Mouse (Mus musculus) limb, embryonic 14.5 days (tissue): ENCODE data around the gene Ybx2. TPM values are rescaled to one million over a fixed set of nuclear protein-coding genes. Genes with fewer than 3 reads are reported as not detected.

ENCODE experiments used
- ATAC-seq: fragments of 200-750 bp; cut with Nextera tagmentation; 2 replicates; pipeline ENCODE4 v1.8.0; 2017; ENCODE audit warnings: low read depth, moderate number of reproducible peaks, moderate TSS enrichment; ENCODE audit not compliant: low FRiP score
- DNase-seq: peaks from one replicate; pipeline ENCODE4 v3.0.0-alpha.2; 2015; ENCODE audit warnings: low spot score
- H3K27ac ChIP-seq: fragments of 300-500 bp; sonication (generic); replicated peaks from 2 replicates; pipeline ENCODE4 v1.5.1; 2014; ENCODE audit warnings: low read depth, mild to moderate bottlenecking, low read length, moderate library complexity, mixed read lengths
- H3K27me3 ChIP-seq: fragments of 300-500 bp; sonication (generic); 2 replicates; pipeline ENCODE4 v1.6.1; 2014; ENCODE audit warnings: low read length, mixed read lengths; ENCODE audit not compliant: control insufficient read depth, insufficient read depth
- H3K36me3 ChIP-seq: fragments of 300-500 bp; sonication (generic); 2 replicates; pipeline ENCODE4 v1.6.1; 2014; ENCODE audit warnings: mild to moderate bottlenecking, low read length, moderate library complexity, mixed read lengths; ENCODE audit not compliant: control insufficient read depth, insufficient read depth
- H3K4me1 ChIP-seq: fragments of 300-500 bp; sonication (generic); 2 replicates; pipeline ENCODE4 v1.6.1; 2014; ENCODE audit warnings: antibody characterized with exemption, low read length, mixed read lengths; ENCODE audit not compliant: control insufficient read depth, insufficient read depth
- H3K4me2 ChIP-seq: fragments of 300-500 bp; sonication (generic); replicated peaks from 2 replicates; pipeline ENCODE4 v1.6.1; 2014; ENCODE audit warnings: low read depth, mild to moderate bottlenecking, low read length, moderate library complexity; ENCODE audit not compliant: severe bottlenecking
- H3K4me3 ChIP-seq: fragments of 300-500 bp; sonication (generic); replicated peaks from 2 replicates; pipeline ENCODE4 v1.5.1; 2014; ENCODE audit warnings: low read length
- H3K9ac ChIP-seq: fragments of 300-500 bp; sonication (generic); 2 replicates; pipeline ENCODE4 v1.6.1; 2014; ENCODE audit warnings: mild to moderate bottlenecking, low read depth, low read length, moderate library complexity; ENCODE audit not compliant: severe bottlenecking
- H3K9me3 ChIP-seq: fragments of 300-500 bp; sonication (generic); 2 replicates; pipeline ENCODE4 v1.6.1; 2016; ENCODE audit warnings: low read length; ENCODE audit not compliant: control insufficient read depth
- POLR2A ChIP-seq: fragments of 200-500 bp; IDR thresholded peaks from 2 replicates; pipeline ENCODE4 v1.8.0; 2012; ENCODE audit warnings: inconsistent platforms, mild to moderate bottlenecking, moderate library complexity, borderline replicate concordance; ENCODE audit not compliant: insufficient read depth, insufficient read length; ENCODE audit errors: extremely low read depth
- WGBS: fragments of 180-500 bp; shearing (Covaris S2); extraction: QIAGEN DNeasy Blood & Tissue Kit; methylation state at CpG from one replicate; pipeline ENCODE4 v1.1.7; 2014; 5-methylcytosine and 5-hydroxymethylcytosine counted together
- polyA plus RNA-seq, 2 experiments: library from polyadenylated mRNA; depleted of rRNA in 1 of 2; stranded (reverse) in 1 of 2; unstranded in 1 of 2; fragments of >200 nt; fragmentation: Nextera tagmentation in 1 of 2; extraction: Ambion mirVana in 1 of 2; gene quantifications; 2 replicates each; pipeline versions ENCODE4 v1.2.1 to v1.2.3; 2012 to 2014

Ybx2 gene
- polyA plus RNA-seq, 2 experiments: 7.2 to 70.1 TPM

DNA sequence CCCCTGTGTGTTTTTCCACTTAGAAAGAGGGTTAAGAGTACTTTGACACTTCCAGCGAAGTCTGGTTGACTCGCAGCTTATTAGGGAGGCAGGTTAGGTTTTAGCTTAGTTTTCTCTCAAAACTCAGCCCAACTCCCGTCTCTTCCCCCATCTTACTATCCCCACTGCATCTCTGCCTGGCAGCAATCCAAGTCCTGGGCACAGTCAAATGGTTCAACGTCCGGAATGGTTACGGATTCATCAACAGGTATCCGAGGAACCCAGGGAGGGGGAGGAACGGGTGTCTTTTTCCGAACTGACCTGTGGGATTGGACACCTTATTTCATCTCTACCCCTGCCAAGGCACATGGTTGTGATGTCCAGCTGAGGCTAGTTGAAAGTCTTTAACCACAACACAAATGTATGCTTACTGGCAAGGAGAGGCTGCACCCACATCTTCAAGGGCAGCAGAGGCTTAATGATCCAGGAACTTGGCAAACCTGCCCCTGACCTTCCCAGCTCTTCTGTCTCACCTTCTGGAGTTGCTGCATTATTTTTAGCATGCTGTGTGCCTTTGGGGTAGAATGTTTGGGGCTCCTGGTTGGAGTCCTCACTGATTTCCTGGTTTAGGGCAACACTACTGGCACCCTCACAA lies 1.2 kb downstream of the Ybx2 start:
- Histone ChIP-seq H3K27me3 (no peaks in the 10 kb centered on the region), H3K4me2 (peak overlapping the region; percentile 100), H3K36me3 (peaks cover under 1% of the 10 kb centered on the region), H3K4me1 (peaks cover 26% of the 10 kb centered on the region), H3K27ac (no peak overlapping the region), H3K4me3 (peak overlapping the region; percentile 65), H3K9me3 (no peaks in the 10 kb centered on the region), H3K9ac (peak overlapping the region; percentile 65; the same call in 1 of the 2 replicates)
- ATAC-seq (no peak), DNase-seq (no peak)
- WGBS: 33% methylated on average over 9 of the region's 9 CpGs
- TF ChIP-seq POLR2A: no peak

GRCm38 (mm10) chr11:69937385-69937784 lies 1.8 kb downstream of the Ybx2 start:
- DNase-seq: no peak
- Histone ChIP-seq H3K27ac (no peak overlapping the region), H3K4me2 (0 out of 2 replicates have a peak overlapping the region, but pooled peaks have one; percentile 10), H3K4me1 (peaks cover 26% of the 10 kb centered on the region), H3K4me3 (no peak overlapping the region), H3K9ac (no peak overlapping the region), H3K36me3 (peaks cover 3% of the 10 kb centered on the region), H3K9me3 (no peaks in the 10 kb centered on the region), H3K27me3 (no peaks in the 10 kb centered on the region)
- 48% methylated on average over 4 of the region's 4 CpGs for WGBS
- ATAC-seq: no peak
- TF ChIP-seq POLR2A: no peak

DNA sequence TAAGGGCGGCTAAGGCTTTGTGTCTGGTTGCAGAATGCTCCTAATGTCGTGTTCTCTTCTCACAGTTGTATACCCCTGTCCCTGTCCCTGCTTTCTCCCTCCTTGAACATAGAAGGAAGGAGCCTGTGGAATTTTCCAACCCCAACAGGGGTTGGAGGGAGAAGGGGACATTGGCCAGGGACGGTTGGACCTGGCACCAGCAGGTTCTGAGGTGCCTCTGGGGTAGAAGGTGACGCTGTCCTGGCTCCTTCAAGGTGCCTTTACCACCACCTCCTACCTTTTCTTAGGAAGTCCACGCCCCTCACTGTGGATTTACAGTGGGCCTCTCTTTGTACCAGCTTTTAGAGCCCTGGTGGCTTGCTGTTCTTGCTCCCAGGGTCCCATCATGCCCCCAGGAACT lies 2.2 kb downstream of the Ybx2 start:
- Histone ChIP-seq H3K4me3 (no peak overlapping the region), H3K27ac (no peak overlapping the region), H3K4me1 (peaks cover 26% of the 10 kb centered on the region), H3K4me2 (no peak overlapping the region), H3K9me3 (no peaks in the 10 kb centered on the region), H3K36me3 (peaks cover 6% of the 10 kb centered on the region), H3K9ac (no peak overlapping the region), H3K27me3 (no peaks in the 10 kb centered on the region)
- ATAC-seq (no peak), DNase-seq (no peak)
- WGBS: 58% methylated on average over 4 of the region's 5 CpGs
- TF ChIP-seq POLR2A: no peak

DNA sequence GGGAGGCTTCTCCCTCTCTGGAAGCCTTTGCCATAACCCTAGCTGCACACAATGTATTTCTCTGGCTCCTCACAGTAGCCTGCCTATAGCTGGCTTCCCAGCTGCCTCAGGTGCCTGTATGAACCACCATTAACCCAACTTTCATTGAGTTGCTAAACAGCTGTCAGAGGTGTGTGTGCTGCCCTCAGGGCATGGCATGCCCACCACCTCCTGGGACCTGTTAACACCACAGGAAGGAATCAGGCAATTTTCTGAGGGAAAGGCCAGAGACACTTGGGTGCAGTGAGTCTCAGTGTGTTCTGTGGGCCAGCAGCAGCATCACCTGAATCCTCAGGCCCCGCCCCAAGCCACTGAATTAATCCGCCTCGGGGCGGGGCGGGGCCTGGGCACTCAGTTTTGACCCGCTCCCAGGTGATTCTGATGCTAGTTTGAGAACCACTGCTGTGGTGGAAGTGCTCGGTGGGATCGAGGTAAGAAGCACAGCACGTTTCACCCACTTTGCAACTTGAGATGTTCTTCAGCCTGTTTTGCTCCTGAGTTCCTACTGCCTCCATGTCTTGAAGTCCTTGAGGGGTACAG lies 2.9 kb downstream of the Ybx2 start:
- Histone ChIP-seq H3K9ac (no peak overlapping the region), H3K4me2 (no peak overlapping the region), H3K4me3 (no peak overlapping the region), H3K4me1 (peaks cover 26% of the 10 kb centered on the region), H3K36me3 (peaks cover 12% of the 10 kb centered on the region), H3K27me3 (no peaks in the 10 kb centered on the region), H3K27ac (no peak overlapping the region), H3K9me3 (no peaks in the 10 kb centered on the region)
- WGBS: 26% methylated on average over 9 of the region's 9 CpGs
- TF ChIP-seq POLR2A: no peak
- no peak for DNase-seq
- no peak for ATAC-seq

DNA sequence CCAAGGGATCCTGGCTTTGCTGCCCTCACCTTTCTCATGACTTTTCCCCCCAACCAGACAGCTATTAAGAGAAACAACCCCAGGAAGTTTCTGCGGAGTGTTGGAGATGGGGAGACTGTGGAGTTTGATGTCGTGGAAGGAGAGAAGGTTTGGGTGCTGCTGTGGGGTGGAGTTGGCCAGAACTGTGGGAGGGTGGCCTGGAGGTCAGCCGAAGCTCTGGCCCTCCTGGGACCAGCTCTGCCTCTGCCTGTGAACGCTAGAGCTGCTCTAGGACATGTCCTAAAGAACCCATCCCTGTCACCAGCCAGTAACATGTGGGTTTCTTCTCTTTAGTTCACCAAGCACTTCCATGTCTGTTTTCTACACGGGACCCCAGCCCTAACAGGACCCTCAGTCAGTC lies 3.6 kb downstream of the Ybx2 start:
- ATAC-seq (no peak), DNase-seq (no peak)
- H3K9ac ChIP-seq: no peak overlapping the region
- no peak overlapping the region for H3K4me3 ChIP-seq
- TF ChIP-seq POLR2A: no peak
- no peak overlapping the region for H3K4me2 ChIP-seq
- peaks cover 18% of the 10 kb centered on the region for H3K36me3 ChIP-seq
- H3K4me1 ChIP-seq: peaks cover 26% of the 10 kb centered on the region
- WGBS: 68% methylated on average over 5 of the region's 5 CpGs
- no peaks in the 10 kb centered on the region for H3K27me3 ChIP-seq
- no peak overlapping the region for H3K27ac ChIP-seq
- no peaks in the 10 kb centered on the region for H3K9me3 ChIP-seq
